Mouse (Mus musculus): Measurements from ENCODE around the gene Zfp385b.

GRCm38 (mm10) chr2:77470716-77471115 lies 348.7 kb downstream of the Zfp385b start:
- no peak for TF ChIP-seq CTCF (IDR thresholded peaks at IDR 0.05; ENCODE audit: low read depth, low read length)
- no peak for TF ChIP-seq POLR2A (IDR thresholded peaks at IDR 0.05; ENCODE audit: extremely low read depth, insufficient read depth, low read length)
